Mouse (Mus musculus): ENCODE measurements around the gene Cyth3. TPM values are rescaled to one million over a fixed set of nuclear protein-coding genes. Genes with fewer than 3 reads are reported as not detected.

Gene Cyth3
- total RNA-seq, 2 experiments from 2014 or later: 40.8 to 49.8 TPM

Other genes starting within 250 kb of the Cyth3 start
- gene Kdelr2, start 218.6 kb upstream of the Cyth3 start, total RNA-seq (2021): 10 to 100 TPM; 34.6 to 39.0 TPM
- gene Daglb, start 157.9 kb upstream of the Cyth3 start, total RNA-seq (2021): 10 to 100 TPM; 25.0 to 26.7 TPM
- 100 to 1,000 TPM; 409 to 455 TPM for gene Rac1, start 94.4 kb upstream of the Cyth3 start, total RNA-seq (2021)
- gene Usp42, start 109.8 kb downstream of the Cyth3 start, total RNA-seq (2021): 10 to 100 TPM; 17.0 to 26.5 TPM
- gene Eif2ak1, start 195.3 kb downstream of the Cyth3 start, total RNA-seq (2021): 10 to 100 TPM; 41.3 to 41.7 TPM